Mouse (Mus musculus) bone marrow, adult 2 months (tissue): ENCODE results near the gene Vstm2l.

ENCODE experiments used
- CTCF ChIP-seq: fragments of 200-500 bp; IDR thresholded peaks from 2 replicates; pipeline ENCODE4 v1.5.1; 2011; ENCODE audit warnings: low read length, control low read depth; ENCODE audit not compliant: control insufficient read depth, insufficient read depth
- POLR2A ChIP-seq: fragments of 200-500 bp; IDR thresholded peaks from 2 replicates; pipeline ENCODE4 v1.6.1; 2011; ENCODE audit warnings: low read depth, mild to moderate bottlenecking, control low read depth, low read length, borderline replicate concordance; ENCODE audit not compliant: control insufficient read depth

GRCm38 (mm10) chr2:157877967-157878366 is 36.5 kb upstream of the Vstm2l start:
- TF ChIP-seq CTCF (no peak), POLR2A (no peak)
